In the genomic region with DNA sequence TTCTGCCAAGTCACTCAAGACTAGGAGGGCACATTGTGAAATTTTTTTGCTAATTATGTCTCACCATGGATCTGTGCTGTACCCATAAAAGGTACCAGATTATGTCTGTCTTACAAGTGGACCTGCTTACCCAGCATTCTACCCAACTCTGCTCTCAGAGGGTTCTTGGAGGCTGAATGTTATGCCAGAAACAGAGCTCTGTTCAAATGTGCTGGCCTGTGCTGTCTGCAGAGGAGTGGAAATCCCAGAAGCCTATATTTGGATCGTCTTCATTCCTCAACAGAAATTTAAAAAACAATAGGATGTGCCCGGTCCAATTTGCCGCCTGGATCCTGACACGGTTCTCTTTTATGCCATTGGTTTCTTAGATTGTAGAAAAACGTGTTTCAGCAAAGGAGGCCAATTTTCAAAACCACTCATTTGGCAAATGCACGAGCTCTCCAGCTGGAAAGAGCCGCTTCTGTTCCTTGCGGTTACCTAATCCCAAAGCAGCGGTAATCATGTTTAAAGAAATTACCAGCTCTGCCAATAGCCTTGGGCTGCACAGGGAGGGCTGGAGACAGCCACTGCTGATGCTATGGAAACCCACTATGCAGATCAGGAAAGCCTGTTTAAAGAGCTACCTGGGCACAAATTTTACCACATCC, we compare ENCODE assay signal across 10 mouse cellular contexts.
A peak's percentile ranks its signal among the peaks of the same experiment; 100 is the strongest.
DNase-seq lines count a peak whose midpoint lies in the region; ATAC-seq lines count a peak whose summit lies in the region.
"Had no signal": no experiment of that assay in that cellular context is flagged by ENCODE, and none has a peak within 500 bp of the region (broad histone marks: within the 10 kb centered on the region; RNA-seq: fewer than 3 reads in every experiment).

No protein-coding gene starts in this region.

- no peak overlapping the region for H3K9ac ChIP-seq in midbrain, embryonic 15.5 days
- H3K9ac ChIP-seq: liver, embryonic 12.5 days had no signal

- H3K4me1 ChIP-seq in midbrain, embryonic 15.5 days: peaks cover 4% of the 10 kb centered on the region; the same call in 1 of the 2 replicates
- H3K4me1 ChIP-seq: liver, embryonic 12.5 days had no signal

- H3K9me3 ChIP-seq in midbrain, embryonic 15.5 days: no peaks in the 10 kb centered on the region
- H3K9me3 ChIP-seq: liver, embryonic 12.5 days had no signal

- 42% methylated on average over 9 of the region's 9 CpGs for WGBS in midbrain, embryonic 15.5 days

- H3K27me3 ChIP-seq in midbrain, embryonic 15.5 days (replicated peaks): no peaks in the 10 kb centered on the region
- H3K27me3 ChIP-seq: liver, embryonic 12.5 days had no signal

- no peaks in the 10 kb centered on the region for H3K36me3 ChIP-seq in midbrain, embryonic 15.5 days (replicated peaks)
- H3K36me3 ChIP-seq: liver, embryonic 12.5 days had no signal

- H3K4me3 ChIP-seq in midbrain, embryonic 15.5 days: no peak overlapping the region
- H3K4me3 ChIP-seq: liver, embryonic 12.5 days had no signal

- peak; percentile 9 for DNase-seq in kidney, adult 11 months
- DNase-seq in kidney, postnatal 25 days: no peak
- DNase-seq in brain, embryonic 18.5 days (ENCODE audit: low read depth, low spot score): peak; percentile 46
- DNase-seq in frontal cortex, postnatal 36 days (ENCODE audit: low spot score in 2 of 2): peak; percentile 19 to 63
- no peak for DNase-seq in heart, adult 11 months
- DNase-seq: adrenal gland, adult 8-10 months; thymus, postnatal 36 days had no signal

- H3K4me2 ChIP-seq in midbrain, embryonic 15.5 days: no peak overlapping the region
- H3K4me2 ChIP-seq: liver, embryonic 12.5 days had no signal

- ATAC-seq in midbrain, embryonic 15.5 days (replicated peaks): peak; percentile 72; the same call in 1 of the 2 replicates
- no peak for ATAC-seq in granulocyte monocyte progenitor cell, adult 5-6 weeks (replicated peaks; ENCODE audit: poor library complexity, severe bottlenecking)
- ATAC-seq: liver, embryonic 12.5 days had no signal

- peak overlapping the region; percentile 68 for H3K27ac ChIP-seq in midbrain, embryonic 15.5 days
- H3K27ac ChIP-seq: liver, embryonic 12.5 days had no signal

Comparison
In these comparisons a context has a peak if more than half of its experiments do, and no peak if none do; other contexts are left out.
1. DNase-seq: peak in kidney, adult 11 months (single experiment), brain, embryonic 18.5 days (single experiment) and frontal cortex, postnatal 36 days (2 of 2); none in kidney, postnatal 25 days (0 of 2) and heart, adult 11 months (single experiment).